Mouse (Mus musculus) CH12.LX (cell line): ENCODE data around the gene H2-Oa. TPM values are rescaled to one million over a fixed set of nuclear protein-coding genes. Genes with fewer than 3 reads are reported as not detected.

Source experiments
- DNase-seq: peaks from one replicate; pipeline ENCODE4 v3.0.0-alpha.2; 2013; ENCODE audit errors: extremely low read depth
- H3K27ac ChIP-seq: 2 replicates; pipeline ENCODE4 v1.5.1; 2012; ENCODE audit warnings: low read depth, mild to moderate bottlenecking, control low read depth, moderate library complexity; ENCODE audit not compliant: insufficient read depth
- H3K27me3 ChIP-seq: replicated peaks from 2 replicates; pipeline ENCODE3; 2012; ENCODE audit warnings: inconsistent platforms
- H3K36me3 ChIP-seq, 2 experiments: replicated peaks in 1 of 2; 2 replicates each; pipeline versions ENCODE3 to v1.6.1; 2012; ENCODE audit warnings: inconsistent platforms in 1 of 2, low read length in 1 of 2, mild to moderate bottlenecking in 1 of 2, mixed read lengths in 1 of 2, moderate library complexity in 1 of 2; ENCODE audit not compliant: control insufficient read depth in 1 of 2, insufficient read depth in 1 of 2
- H3K4me1 ChIP-seq, 2 experiments: 2 replicates each; pipeline ENCODE4 v1.6.1; 2012; ENCODE audit warnings: inconsistent platforms in 1 of 2, moderate library complexity in 1 of 2; ENCODE audit not compliant: insufficient read depth in 2 of 2, control insufficient read depth in 1 of 2
- H3K4me2 ChIP-seq: 2 replicates; pipeline ENCODE4 v1.6.1; 2012; ENCODE audit warnings: low read depth, mild to moderate bottlenecking, control low read depth; ENCODE audit not compliant: poor library complexity, insufficient read depth, severe bottlenecking
- H3K4me3 ChIP-seq, 3 experiments: fragments of 150-350 bp in 1 of 3; sonication (generic) in 1 of 3; replicated peaks in 1 of 3; 2 replicates each; pipeline versions ENCODE3 to v1.5.1; 2011 to 2012; ENCODE audit warnings: low read depth in 2 of 3, low read length in 2 of 3, mild to moderate bottlenecking in 2 of 3, moderate library complexity in 2 of 3, control low read depth in 1 of 3, improper control_type of control experiment in 1 of 3, inconsistent platforms in 1 of 3, mixed read lengths in 1 of 3; ENCODE audit not compliant: poor library complexity in 1 of 3
- H3K79me2 ChIP-seq: replicated peaks from 2 replicates; pipeline ENCODE4 v1.6.1; 2012; ENCODE audit warnings: mild to moderate bottlenecking, moderate library complexity; ENCODE audit not compliant: control insufficient read depth, poor library complexity, insufficient read depth, severe bottlenecking; ENCODE audit errors: extremely low read depth
- H3K9ac ChIP-seq: 2 replicates; pipeline ENCODE4 v1.6.1; 2012; ENCODE audit warnings: low read depth, mild to moderate bottlenecking, control low read depth, moderate library complexity; ENCODE audit not compliant: insufficient read depth
- H3K9me3 ChIP-seq: replicated peaks from 2 replicates; pipeline ENCODE3; 2012; ENCODE audit warnings: low read length, inconsistent platforms, mixed read lengths
- BHLHE40 ChIP-seq: IDR thresholded peaks from 2 replicates; pipeline ENCODE4 v1.6.1; 2011; ENCODE audit warnings: mild to moderate bottlenecking, low read depth, low read length, improper control_type of control experiment
- CHD1 ChIP-seq: IDR thresholded peaks from 2 replicates; pipeline ENCODE4 v1.6.1; 2012; ENCODE audit warnings: low read depth, low read length, improper control_type of control experiment, inconsistent platforms
- CHD2 ChIP-seq: IDR thresholded peaks from 2 replicates; pipeline ENCODE4 v1.6.1; 2011; ENCODE audit warnings: low read length, improper control_type of control experiment
- ELF1 ChIP-seq: IDR thresholded peaks from 2 replicates; pipeline ENCODE4 v1.6.1; 2014; ENCODE audit warnings: low read depth, mild to moderate bottlenecking, inconsistent platforms, low read length, improper control_type of control experiment
- ETS1 ChIP-seq: conservative IDR thresholded peaks from 2 replicates; pipeline ENCODE4 v1.6.1; 2012; ENCODE audit warnings: low read depth, mild to moderate bottlenecking, inconsistent platforms, low read length, improper control_type of control experiment, moderate library complexity
- GABPA ChIP-seq: IDR thresholded peaks from 2 replicates; pipeline ENCODE4 v1.6.1; 2012; ENCODE audit warnings: low read depth, low read length, improper control_type of control experiment, inconsistent platforms; ENCODE audit not compliant: insufficient replicate concordance
- HCFC1 ChIP-seq: IDR thresholded peaks from 2 replicates; pipeline ENCODE4 v1.6.1; 2012; ENCODE audit warnings: low read depth, mild to moderate bottlenecking, inconsistent platforms, low read length, improper control_type of control experiment
- KAT2A ChIP-seq: IDR thresholded peaks from 2 replicates; pipeline ENCODE4 v1.6.1; 2012; ENCODE audit warnings: low read length, improper control_type of control experiment, inconsistent platforms; ENCODE audit not compliant: insufficient replicate concordance
- MAFK ChIP-seq: IDR thresholded peaks from 2 replicates; pipeline ENCODE4 v1.6.1; 2011; ENCODE audit warnings: low read length, improper control_type of control experiment; ENCODE audit not compliant: insufficient replicate concordance
- MAZ ChIP-seq: IDR thresholded peaks from 2 replicates; pipeline ENCODE4 v1.6.1; 2012; ENCODE audit warnings: low read depth, mild to moderate bottlenecking, inconsistent platforms, low read length, improper control_type of control experiment, moderate library complexity
- MYC ChIP-seq: IDR thresholded peaks from 2 replicates; pipeline ENCODE4 v1.6.1; 2011; ENCODE audit warnings: low read depth, mild to moderate bottlenecking, improper control_type of control experiment, low read length
- NELFE ChIP-seq: IDR thresholded peaks from 2 replicates; pipeline ENCODE4 v1.6.1; 2011; ENCODE audit warnings: low read depth, low read length, improper control_type of control experiment
- PAX5 ChIP-seq: IDR thresholded peaks from 2 replicates; pipeline ENCODE4 v1.6.1; 2012; ENCODE audit warnings: low read length, inconsistent platforms, mixed read lengths
- POLR2A ChIP-seq: IDR thresholded peaks from 2 replicates; pipeline ENCODE4 v1.6.1; 2011; ENCODE audit warnings: low read depth, mild to moderate bottlenecking, improper control_type of control experiment, low read length
- POLR2AphosphoS2 ChIP-seq: IDR thresholded peaks from 2 replicates; pipeline ENCODE4 v1.6.1; 2011; ENCODE audit warnings: low read depth, low read length, improper control_type of control experiment
- RAD21 ChIP-seq: IDR thresholded peaks from 2 replicates; pipeline ENCODE4 v1.6.1; 2011; ENCODE audit warnings: low read depth, mild to moderate bottlenecking, low read length, improper control_type of control experiment, moderate library complexity
- UBTF ChIP-seq: IDR thresholded peaks from 2 replicates; pipeline ENCODE4 v1.6.1; 2012; ENCODE audit warnings: low read depth, mild to moderate bottlenecking, inconsistent platforms, low read length, improper control_type of control experiment, moderate library complexity
- USF1 ChIP-seq: IDR thresholded peaks from 2 replicates; pipeline ENCODE4 v1.6.1; 2014; ENCODE audit warnings: low read depth, mild to moderate bottlenecking, inconsistent platforms, low read length, improper control_type of control experiment
- USF2 ChIP-seq: conservative IDR thresholded peaks from 2 replicates; pipeline ENCODE4 v1.6.1; 2011; ENCODE audit warnings: low read depth, low read length, improper control_type of control experiment
- ZMIZ1 ChIP-seq: IDR thresholded peaks from 2 replicates; pipeline ENCODE4 v1.6.1; 2012; ENCODE audit warnings: low read depth, mild to moderate bottlenecking, inconsistent platforms, low read length, improper control_type of control experiment
- ZNF384 ChIP-seq: IDR thresholded peaks from 2 replicates; pipeline ENCODE4 v1.6.1; 2012; ENCODE audit warnings: low read depth, low read length, improper control_type of control experiment, inconsistent platforms
- dilution Hi-C: fragments of 300-500 bp; cut with MboI; formaldehyde crosslinking; loops from 2 replicates; pipeline ENCODE4 v1.14.3; 2020; ENCODE audit warnings: low sequenced_read_pairs; ENCODE audit not compliant: extremely low pct_unique_long_range_greater_than_20kb, extremely low pct_ligation_motif_present
- in situ Hi-C: fragments of 300-500 bp; cut with MboI; formaldehyde crosslinking; loops from 3 replicates; pipeline ENCODE4 v1.14.3; 2019; ENCODE audit warnings: low sequenced_read_pairs, low pct_ligation_motif_present, low pct_unique_long_range_greater_than_20kb, mixed read lengths
- polyA plus RNA-seq: library from polyadenylated mRNA; unstranded; fragments of >175 nt; gene quantifications from 2 replicates; pipeline ENCODE4 v1.2.1, GENCODE M21; 2012; ENCODE audit warnings: low read depth; ENCODE audit not compliant: insufficient read length
- total RNA-seq, 2 experiments: library from RNA; depleted of rRNA; stranded (reverse); fragments of 300-350 nt in 1 of 2; fragments of >200 nt in 1 of 2; gene quantifications; 2 replicates each; pipeline ENCODE4 v1.2.3; 2012 to 2014

The H2-Oa gene
- total and polyA plus RNA-seq, 3 experiments = 21.5 to 42.7 (median 40.4) TPM

GRCm38 (mm10) chr17:34139416-34139815 is 47.3 kb downstream of the H2-Oa start:
- Histone ChIP-seq H3K9ac (no peak overlapping the region), H3K4me1 (peaks cover 9 to 54% of the 10 kb centered on the region in 2 experiments), H3K4me3 (no peak overlapping the region)
- dilution Hi-C loops = no loop called here
- TF ChIP-seq MAFK = no peak
- no peak for TF ChIP-seq ETS1
- no peak for TF ChIP-seq GABPA
- TF ChIP-seq USF2 = no peak
- no peak for TF ChIP-seq UBTF
- TF ChIP-seq BHLHE40 = no peak
- no peak for TF ChIP-seq KAT2A
- no peak for TF ChIP-seq POLR2A
- TF ChIP-seq RAD21 = no peak
- TF ChIP-seq ZMIZ1 = no peak
- TF ChIP-seq, all 38 proteins: peak for 0
- Histone ChIP-seq H3K9me3 (no peaks in the 10 kb centered on the region), H3K36me3 (peaks cover 6 to 39% of the 10 kb centered on the region in 2 experiments), H3K4me2 (no peak overlapping the region), H3K27ac (no peak overlapping the region), H3K79me2 (no peaks in the 10 kb centered on the region), H3K27me3 (no peaks in the 10 kb centered on the region)
- DNase-seq = no peak
- in situ Hi-C loops = no loop called here

- Histone ChIP-seq H3K4me1 (peaks cover 12 to 50% of the 10 kb centered on the region in 2 experiments), H3K27ac (no peak overlapping the region), H3K4me2 (no peak overlapping the region), H3K27me3 (no peaks in the 10 kb centered on the region), H3K4me3 (no peak overlapping the region), H3K9me3 (no peaks in the 10 kb centered on the region), H3K9ac (no peak overlapping the region), H3K79me2 (no peaks in the 10 kb centered on the region), H3K36me3 (peaks cover 6 to 39% of the 10 kb centered on the region in 2 experiments)
- no peak for TF ChIP-seq USF1
- TF ChIP-seq POLR2AphosphoS2 = no peak
- no peak for TF ChIP-seq NELFE
- TF ChIP-seq ELF1 = no peak
- no peak for TF ChIP-seq CHD1
- TF ChIP-seq CHD2 = no peak
- TF ChIP-seq PAX5 = no peak
- TF ChIP-seq MAZ = no peak
- TF ChIP-seq HCFC1 = no peak
- no peak for TF ChIP-seq ZNF384
- TF ChIP-seq POLR2A = no peak
- no peak for TF ChIP-seq MYC
- DNase-seq = no peak
- in situ Hi-C loops = no loop called here
- dilution Hi-C loops = no loop called here
Observed at GRCm38 (mm10) chr17:34140240-34140639, 48.1 kb downstream of the H2-Oa start.
